Mouse (Mus musculus): ENCODE measurements around the gene Ift88.
A peak's percentile ranks its signal among the peaks of the same experiment; 100 is the strongest.

Gene Ift88

DNA sequence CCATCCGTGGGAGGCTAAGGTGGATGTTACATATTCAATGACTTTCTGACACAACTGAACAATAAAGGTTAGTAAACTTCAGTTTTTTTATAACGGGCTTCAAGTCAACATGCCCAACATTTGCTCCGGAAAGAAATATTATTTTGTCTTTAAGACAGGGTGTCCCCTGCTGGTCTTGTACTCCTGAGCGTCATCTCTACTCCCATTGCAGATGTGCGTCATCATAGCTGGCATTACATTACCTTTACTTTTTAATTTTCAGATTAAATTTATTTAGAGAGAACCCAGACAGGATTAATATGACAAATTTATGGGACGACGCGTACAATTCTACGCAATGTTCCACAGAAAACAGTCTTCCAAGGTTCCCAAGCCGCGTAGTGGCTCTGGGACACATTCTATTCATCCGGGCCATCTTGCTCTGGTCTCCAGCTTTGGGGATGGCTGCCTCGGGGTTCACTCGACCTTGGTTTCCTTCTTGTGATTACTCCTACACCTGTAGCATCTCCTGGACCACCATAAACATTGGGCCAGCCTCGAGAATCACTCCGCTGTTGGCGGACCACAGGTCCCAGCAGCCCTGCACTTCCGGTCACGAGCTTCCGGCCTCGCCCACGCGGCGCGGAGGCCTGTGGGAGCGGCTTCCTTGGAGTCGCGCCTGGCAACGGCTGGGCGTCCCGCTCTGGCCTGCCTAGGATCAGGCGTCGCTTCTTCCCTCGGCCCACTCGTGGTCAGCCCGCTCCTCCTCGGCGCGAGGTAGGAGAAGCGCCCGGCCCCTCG is at the start of gene Ift88:
Gene Ift88, plus strand, starts transcription at position 631 of the 780 bp plus-strand sequence.
- peak; percentile 93 for DNase-seq (ENCODE audit: low spot score)

- no peak for DNase-seq (ENCODE audit: low spot score)
Observed at GRCm38 (mm10) chr14:57375205-57375604, 48.7 kb upstream of the Ift88 start.

DNA sequence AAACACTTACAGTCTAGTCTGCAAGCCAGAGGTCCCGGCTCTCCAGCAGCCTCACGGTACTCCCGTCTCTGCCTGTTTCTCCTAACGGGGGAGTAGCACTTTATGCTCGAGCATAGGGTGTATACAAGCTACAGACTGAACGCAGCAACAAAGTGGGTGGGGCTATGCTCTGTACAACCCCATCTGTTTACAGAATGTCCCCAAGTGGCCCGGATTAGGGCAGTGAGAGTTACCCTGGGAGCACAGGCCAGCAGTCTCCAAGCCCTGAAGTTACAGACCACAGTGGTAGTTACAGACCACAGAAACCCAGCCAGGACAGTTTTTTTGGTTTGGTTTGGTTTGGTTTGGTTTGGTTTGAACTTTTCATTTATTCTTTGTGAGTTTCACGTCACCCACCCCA is 47.8 kb upstream of the Ift88 start:
- no peak for DNase-seq (ENCODE audit: low spot score)

DNA sequence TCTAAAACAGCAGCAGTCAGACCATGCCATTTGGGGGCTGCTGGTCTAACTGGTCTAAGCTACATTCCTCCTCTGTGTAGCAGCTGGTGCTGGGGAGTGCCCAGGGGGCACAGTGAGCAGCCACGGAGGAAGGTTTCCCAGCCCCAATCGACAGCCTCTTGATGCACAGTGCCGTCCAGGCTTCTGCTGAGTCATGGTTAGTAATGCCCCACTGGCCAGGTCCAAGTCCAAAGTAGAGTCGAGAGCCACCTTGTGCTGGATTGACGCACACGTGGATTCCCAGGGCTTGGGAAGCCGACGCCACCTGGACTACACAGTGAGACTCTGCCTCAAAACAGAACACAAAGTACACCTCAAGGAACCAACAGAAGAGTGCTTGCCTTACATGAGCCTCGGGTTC is 46.9 kb upstream of the Ift88 start:
- DNase-seq (ENCODE audit: low spot score): no peak

DNA sequence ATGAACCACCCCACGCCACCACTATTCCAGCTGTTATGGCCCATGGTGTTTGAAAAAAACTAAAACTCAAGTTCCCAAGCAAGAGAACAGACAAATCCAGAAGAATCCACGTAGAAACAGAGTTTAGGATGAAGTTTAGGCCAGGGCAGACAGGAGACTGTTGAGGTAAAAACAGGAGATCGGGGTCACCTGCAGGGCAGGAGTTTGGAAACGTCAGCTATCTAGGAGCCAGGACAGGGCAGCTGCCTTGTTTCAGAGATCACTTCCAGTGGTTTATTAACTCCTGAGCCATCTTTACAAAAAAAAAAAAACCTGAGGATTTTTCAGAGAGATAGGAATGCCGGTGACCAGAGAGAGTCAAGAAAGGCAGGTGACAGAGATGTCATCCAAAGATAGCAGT is 46.3 kb upstream of the Ift88 start:
- DNase-seq (ENCODE audit: low spot score): no peak

DNA sequence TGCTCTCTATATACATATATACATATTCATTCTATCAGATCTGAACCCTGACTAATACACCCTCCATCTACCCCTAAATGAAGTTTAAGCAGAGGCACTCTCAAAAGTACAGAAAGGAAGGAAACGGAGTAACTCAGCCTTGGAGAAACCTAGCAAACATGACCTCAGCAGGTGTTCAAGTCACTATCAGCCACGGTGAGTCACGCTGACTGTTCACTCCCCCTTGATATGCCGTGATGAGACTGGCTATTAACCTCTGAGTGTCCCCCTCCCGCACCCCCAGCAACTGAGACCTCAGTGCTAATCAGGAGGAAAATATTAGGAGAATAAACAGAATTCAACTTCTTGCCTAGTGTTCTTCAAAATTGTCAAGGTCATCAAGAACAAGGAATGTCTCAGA is 38.2 kb upstream of the Ift88 start:
- no peak for DNase-seq (ENCODE audit: low spot score)

GRCm38 (mm10) chr14:57386758-57387561 is 36.9 kb upstream of the Ift88 start:
- peak; percentile 25 for DNase-seq (ENCODE audit: low spot score)

GRCm38 (mm10) chr14:57391621-57392020 is 32.2 kb upstream of the Ift88 start:
- DNase-seq (ENCODE audit: low spot score): no peak

DNA sequence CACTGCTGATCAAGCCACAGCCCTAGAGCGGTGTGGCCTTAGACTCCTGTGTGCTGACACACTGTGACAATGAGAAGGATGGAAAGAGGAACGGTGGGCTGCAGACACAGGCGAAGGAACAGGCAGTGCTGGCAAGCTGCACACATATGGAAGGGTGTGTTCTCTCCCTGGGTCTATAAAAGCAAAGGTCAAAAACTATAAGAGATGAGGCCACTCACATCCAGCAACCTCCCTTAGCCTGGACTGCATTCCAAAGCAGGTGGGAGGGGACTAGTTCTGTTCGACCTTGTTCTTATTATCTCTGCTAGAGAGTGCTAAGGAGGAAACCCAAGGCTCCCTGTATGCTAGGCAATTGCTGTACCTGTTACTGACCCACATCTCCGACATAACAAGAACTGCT is 31.6 kb upstream of the Ift88 start:
- no peak for DNase-seq (ENCODE audit: low spot score)

GRCm38 (mm10) chr14:57395470-57395869 is 28.4 kb upstream of the Ift88 start:
- no peak for DNase-seq (ENCODE audit: low spot score)

DNA sequence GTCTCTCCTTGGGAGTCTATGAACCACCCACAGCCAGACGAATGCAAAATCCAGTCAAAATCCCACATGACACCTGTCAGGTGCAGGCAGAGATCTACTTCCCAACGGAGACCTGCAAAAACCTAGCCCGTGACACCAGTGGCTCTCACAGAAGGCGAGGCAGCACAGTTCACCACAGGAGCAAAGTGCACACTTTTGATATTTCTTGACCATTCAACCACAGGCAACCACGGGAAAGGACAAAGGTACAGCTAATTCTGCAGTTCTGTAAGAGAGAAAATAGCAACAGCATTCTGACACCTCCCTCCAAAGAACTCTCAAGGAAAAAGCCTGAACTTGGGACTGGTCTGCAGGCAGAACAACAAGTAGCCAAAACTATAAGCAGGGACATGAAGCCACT is 26.6 kb upstream of the Ift88 start:
- no peak for DNase-seq (ENCODE audit: low spot score)

- DNase-seq (ENCODE audit: low spot score): peak; percentile 97
Observed at GRCm38 (mm10) chr14:57398065-57398757, 25.7 kb upstream of the Ift88 start, which contains the start of gene Cryl1. Cryl1 (minus strand) TSS chr14:57398529.

DNA sequence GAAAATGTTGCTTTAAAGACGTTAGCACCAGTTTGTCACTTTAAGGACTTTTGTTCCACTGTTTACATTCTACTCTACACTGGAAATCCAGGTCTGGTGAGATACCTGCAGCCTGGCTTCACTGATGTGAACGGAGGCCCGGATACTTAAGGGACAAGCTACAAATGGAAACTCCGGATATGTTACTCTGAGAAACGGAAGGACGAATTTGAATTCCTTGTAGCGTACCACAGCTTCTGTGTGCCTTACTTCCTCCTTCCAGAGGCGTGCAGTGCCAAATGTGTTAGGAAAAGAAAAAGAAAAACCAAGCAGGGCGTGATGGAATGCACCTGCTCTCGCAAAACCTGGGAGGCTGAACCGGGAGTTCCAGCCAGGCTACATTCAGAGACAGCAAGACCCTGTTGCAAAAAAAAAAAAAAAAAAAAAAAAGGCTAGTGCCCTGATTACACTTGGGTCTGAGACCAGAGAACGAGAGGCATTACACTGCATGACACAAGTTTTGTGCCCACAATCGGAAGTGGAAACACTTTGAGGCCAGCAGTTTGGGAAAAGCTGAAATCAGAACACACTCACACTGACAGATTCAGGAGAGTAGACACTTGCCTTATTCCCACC is 24.9 kb upstream of the Ift88 start:
- peak; percentile 17 for DNase-seq (ENCODE audit: low spot score)

DNA sequence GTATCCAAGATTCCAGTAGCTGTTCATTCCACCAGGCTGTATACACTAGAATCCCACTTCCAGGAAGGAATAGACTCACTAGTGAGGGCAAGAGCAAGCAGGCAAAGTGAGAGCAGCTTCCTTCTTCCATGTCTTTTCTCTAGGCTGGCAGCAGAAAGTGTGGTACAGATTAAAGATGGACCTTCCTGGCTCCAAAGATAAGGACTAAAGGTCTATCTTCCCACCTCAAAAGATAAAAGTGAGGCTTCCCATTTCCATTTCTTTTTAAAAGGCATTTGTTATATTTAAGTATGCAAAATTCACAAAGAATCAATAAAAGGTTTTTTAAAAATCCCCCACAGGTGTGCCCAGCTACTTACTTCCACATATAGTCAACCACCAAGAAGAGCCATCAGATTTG is 21.0 kb upstream of the Ift88 start:
- DNase-seq (ENCODE audit: low spot score): no peak

DNA sequence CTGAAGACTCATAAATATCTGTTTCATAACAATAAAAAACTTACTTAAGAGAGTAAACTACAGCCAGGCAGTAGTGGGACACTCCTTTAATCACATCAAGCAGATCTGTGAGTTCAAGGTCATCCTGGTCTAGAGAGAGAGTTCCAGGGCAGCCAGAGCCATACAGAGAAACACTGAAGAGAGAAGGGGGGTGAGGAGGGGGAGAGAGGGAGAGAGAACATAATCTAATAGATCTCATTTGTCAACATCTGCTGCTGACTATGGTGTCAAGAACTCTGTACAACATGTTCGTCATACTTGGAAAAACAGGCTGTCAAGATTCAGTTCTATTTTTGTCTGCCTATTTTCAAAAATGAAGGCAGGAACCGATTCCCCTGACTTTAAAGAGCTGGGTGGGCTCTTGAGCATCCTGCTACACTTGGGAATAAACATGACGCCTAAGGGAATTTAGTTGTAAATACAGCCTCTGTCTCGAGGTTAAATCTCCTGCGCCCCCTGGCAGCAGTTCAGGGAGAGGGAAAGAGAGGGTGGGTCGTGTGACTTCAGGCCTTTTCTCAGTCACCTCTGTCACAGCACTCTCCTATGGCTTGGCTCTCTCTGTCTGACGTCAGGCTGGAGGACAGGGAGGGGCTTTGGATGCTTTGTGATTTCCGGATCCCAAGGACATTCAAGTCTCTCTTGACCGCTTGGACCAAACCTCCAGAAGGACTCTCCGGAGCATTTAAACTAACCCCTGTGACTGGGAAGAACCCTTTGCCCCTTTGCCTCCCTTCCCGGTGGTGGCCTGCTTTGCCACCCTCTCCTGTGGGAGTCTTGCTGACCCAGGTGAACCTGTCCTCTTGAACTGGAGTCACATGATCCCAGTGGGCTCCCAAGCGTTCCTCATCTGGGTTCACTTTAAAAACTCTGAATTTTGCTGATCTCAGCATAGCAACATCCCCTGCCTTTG is 16.5 kb upstream of the Ift88 start:
- DNase-seq (ENCODE audit: low spot score): peak; percentile 55

GRCm38 (mm10) chr14:57408100-57408499 is 15.8 kb upstream of the Ift88 start:
- no peak for DNase-seq (ENCODE audit: low spot score)

GRCm38 (mm10) chr14:57409106-57409505 is 14.8 kb upstream of the Ift88 start:
- no peak for DNase-seq (ENCODE audit: low spot score)

GRCm38 (mm10) chr14:57412166-57412565 is 11.7 kb upstream of the Ift88 start:
- DNase-seq (ENCODE audit: low spot score): no peak

DNA sequence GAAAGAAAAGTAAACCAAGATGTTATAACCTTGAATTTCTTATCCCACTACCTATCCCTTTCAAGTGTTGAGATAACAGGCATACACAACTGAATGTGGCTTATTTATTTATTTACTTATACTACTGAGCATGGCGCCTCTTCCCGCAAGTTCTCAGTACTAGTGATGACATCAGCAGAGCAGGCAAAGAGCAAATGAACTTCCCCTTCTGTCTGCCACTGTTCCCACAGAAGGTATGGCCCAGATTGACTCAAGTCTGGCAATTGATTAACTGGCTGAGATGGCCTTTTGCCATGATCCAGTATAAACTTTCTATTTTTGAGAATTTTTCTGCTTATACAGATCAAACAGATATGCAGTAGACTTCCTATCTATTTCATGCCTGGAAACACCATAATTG is 6.7 kb upstream of the Ift88 start:
- no peak for DNase-seq (ENCODE audit: low spot score)

- DNase-seq (ENCODE audit: low spot score): no peak
Observed at GRCm38 (mm10) chr14:57424212-57424561, 325 bp downstream of the Ift88 start.

DNA sequence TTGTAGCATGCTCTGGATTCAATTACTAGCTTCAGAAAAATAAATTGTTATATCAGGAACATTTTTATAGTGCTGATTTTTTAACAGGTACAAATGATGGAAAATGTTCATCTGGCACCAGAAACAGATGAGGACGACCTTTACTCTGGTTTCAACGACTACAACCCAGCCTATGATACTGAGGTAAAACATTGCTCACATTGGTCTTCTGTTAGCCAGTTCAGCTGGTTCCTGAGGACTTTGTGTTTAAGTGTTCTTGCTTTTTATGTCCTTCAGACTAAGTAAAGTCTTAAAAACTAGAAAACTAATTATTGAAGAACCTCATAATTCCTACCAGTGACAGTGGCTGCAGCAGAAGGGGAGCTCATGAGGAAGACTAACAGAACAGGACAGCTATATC is 6.6 kb downstream of the Ift88 start:
- DNase-seq (ENCODE audit: low spot score): no peak
